Mouse (Mus musculus) liver, postnatal 0 days (tissue): ENCODE results near the gene St6galnac3.

ENCODE experiments used
- CTCF ChIP-seq: sonication (generic); IDR thresholded peaks from 2 replicates; pipeline ENCODE4 v1.5.1; 2016; ENCODE audit warnings: antibody characterized with exemption, low read depth
- EP300 ChIP-seq: IDR thresholded peaks from 2 replicates; pipeline ENCODE4 v1.6.1; 2016; ENCODE audit warnings: antibody characterized with exemption, low read depth, mild to moderate bottlenecking

DNA sequence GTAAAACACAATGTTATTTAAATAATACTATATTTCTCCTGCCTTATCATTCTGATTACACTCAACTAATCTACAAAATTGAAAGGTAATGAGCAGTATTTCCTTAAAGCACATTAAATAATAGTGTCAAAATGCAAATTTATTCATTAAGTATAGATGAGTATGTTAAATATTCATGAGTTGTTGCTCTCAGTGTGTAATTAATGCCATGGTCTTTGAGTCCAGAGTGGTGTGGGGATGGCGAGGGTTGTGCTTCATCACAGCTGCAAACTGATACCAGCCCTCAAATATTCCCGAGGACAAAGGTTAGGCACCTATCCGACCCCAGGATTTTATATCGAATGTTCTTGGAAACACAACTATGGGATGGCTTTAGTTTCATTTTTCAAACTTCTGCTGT is 548.2 kb downstream of the St6galnac3 start:
- TF ChIP-seq CTCF (no peak), EP300 (no peak)
